Mouse (Mus musculus) testis, adult 2 months (tissue): ENCODE results near the gene Cul7.

Source experiments
- CTCF ChIP-seq: fragments of 200-500 bp; IDR thresholded peaks from 2 replicates; pipeline ENCODE4 v1.5.1; 2012; ENCODE audit warnings: low read depth, mild to moderate bottlenecking, inconsistent platforms, low read length, moderate library complexity; ENCODE audit not compliant: control insufficient read depth, insufficient read depth, insufficient replicate concordance
- POLR2A ChIP-seq: fragments of 200-500 bp; IDR thresholded peaks from 2 replicates; pipeline ENCODE4 v1.6.1; 2012; ENCODE audit warnings: low read depth, mild to moderate bottlenecking, inconsistent platforms, low read length, moderate library complexity; ENCODE audit not compliant: control insufficient read depth

DNA sequence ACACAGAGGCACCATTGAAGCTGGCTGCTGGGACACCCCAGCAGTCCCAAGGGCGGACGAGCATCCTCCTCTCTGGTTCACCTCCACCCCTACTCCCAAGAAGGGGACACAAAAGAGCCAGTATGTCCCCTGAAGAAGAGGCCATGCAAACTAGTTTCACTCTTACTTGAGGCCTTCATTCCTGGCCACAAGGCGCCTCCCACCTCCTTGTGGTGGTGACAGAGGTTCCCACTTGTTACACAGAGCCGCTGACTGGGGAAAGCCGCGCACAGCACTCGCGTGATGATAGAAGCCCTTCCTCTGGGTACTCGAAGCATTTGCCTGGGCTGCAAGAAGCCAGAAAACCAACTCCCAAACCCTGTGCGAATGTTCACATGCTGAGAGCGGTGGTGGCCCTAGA lies 27.9 kb upstream of the Cul7 start:
- TF ChIP-seq POLR2A, result no peak
- TF ChIP-seq CTCF, result no peak
